In the genomic region with DNA sequence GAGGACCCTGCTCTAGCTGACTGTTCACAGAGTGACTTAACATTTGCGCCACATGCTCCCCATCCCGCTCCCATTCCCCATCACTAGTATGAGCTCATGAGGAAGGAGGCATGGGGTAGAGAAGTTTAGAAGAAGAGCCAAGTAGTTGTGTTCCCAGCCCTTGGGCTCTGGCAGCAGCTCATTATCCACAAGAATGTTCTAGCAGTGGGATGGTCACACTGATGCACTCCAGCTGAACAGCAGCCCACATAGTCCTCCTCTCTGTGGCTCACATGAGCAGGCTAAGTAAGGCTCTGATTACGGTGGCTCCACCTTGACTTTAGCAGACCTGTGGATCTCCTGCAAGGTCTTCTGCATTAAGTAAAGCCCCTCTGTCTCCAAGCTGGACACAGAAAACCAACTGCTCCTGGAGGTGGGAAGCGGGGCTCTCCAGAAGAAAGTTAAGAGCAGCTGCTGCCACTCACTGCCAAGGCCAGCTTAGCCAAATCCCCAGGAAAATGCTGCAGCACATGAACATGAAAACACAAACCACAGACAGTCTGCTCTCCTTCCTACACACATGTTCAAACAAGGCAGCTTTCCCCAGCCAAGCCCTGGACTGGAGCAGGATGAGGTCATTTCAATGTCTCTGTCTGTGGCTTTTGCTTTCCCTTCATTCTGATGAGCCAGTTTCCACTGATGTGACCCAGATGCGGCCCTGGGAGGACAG, we compare ENCODE assay signal across 9 mouse cellular contexts. TPM values are rescaled to one million over a fixed set of nuclear protein-coding genes. Genes with fewer than 3 reads are reported as not detected.
DNase-seq lines count a peak whose midpoint lies in the region; ATAC-seq and TF ChIP-seq lines count a peak whose summit lies in the region.
"Had no signal": no experiment of that assay in that cellular context is flagged by ENCODE, and none has a peak within 500 bp of the region (broad histone marks: within the 10 kb centered on the region; RNA-seq: fewer than 3 reads in every experiment).

No protein-coding gene starts in this region.

- no peak for ATAC-seq in heart, embryonic 11.5 days (replicated peaks; ENCODE audit: insufficient number of reproducible peaks, low FRiP score, low TSS enrichment)
- peak; percentile 85 for ATAC-seq in stomach, postnatal 0 days (ENCODE audit: low FRiP score, low TSS enrichment)
- ATAC-seq: midbrain, embryonic 15.5 days had no signal

- H3K9me3 ChIP-seq in heart, embryonic 11.5 days (replicated peaks; ENCODE audit: control insufficient read depth, low read length) = no peaks in the 10 kb centered on the region
- H3K9me3 ChIP-seq in stomach, postnatal 0 days (ENCODE audit: control insufficient read depth, low read length) = no peaks in the 10 kb centered on the region
- H3K9me3 ChIP-seq: midbrain, embryonic 15.5 days had no signal

- no peaks in the 10 kb centered on the region for H3K4me1 ChIP-seq in heart, embryonic 11.5 days (ENCODE audit: control insufficient read depth, insufficient read depth, low read length)
- no peaks in the 10 kb centered on the region; the same call in 1 of the 2 replicates for H3K4me1 ChIP-seq in stomach, postnatal 0 days (replicated peaks; ENCODE audit: control insufficient read depth, insufficient read depth)
- H3K4me1 ChIP-seq: midbrain, embryonic 15.5 days had no signal

- intact Hi-C loops in heart, postnatal 25 days (cut with DNase I) = loop anchor here (2.0 kb wide), 1 partner anchor 103 kb away; no protein-coding TSS in a partner anchor

- WGBS in heart, embryonic 11.5 days (ENCODE audit: insufficient replicate concordance) = 91% methylated on average over 5 of the region's 5 CpGs
- 46% methylated on average over 5 of the region's 5 CpGs for WGBS in stomach, postnatal 0 days

- no peak for TF ChIP-seq CTCF in stomach, postnatal 0 days (IDR thresholded peaks at IDR 0.05; ENCODE audit: low read depth)

- H3K9ac ChIP-seq in heart, embryonic 11.5 days (ENCODE audit: low read depth, low read length) = no peak overlapping the region
- H3K9ac ChIP-seq in stomach, postnatal 0 days (ENCODE audit: low read length) = no peak overlapping the region
- H3K9ac ChIP-seq: midbrain, embryonic 15.5 days had no signal

- H3K27ac ChIP-seq in heart, embryonic 11.5 days (ENCODE audit: low read depth, low read length) = no peak overlapping the region
- peak overlapping the region; percentile 77 for H3K27ac ChIP-seq in stomach, postnatal 0 days (replicated peaks)
- H3K27ac ChIP-seq: midbrain, embryonic 15.5 days had no signal

- no peaks in the 10 kb centered on the region for H3K27me3 ChIP-seq in heart, embryonic 11.5 days (ENCODE audit: control insufficient read depth, insufficient read depth, low read length)
- no peaks in the 10 kb centered on the region for H3K27me3 ChIP-seq in stomach, postnatal 0 days (ENCODE audit: control insufficient read depth, insufficient read depth, low read length)
- H3K27me3 ChIP-seq: midbrain, embryonic 15.5 days had no signal

- H3K4me3 ChIP-seq in heart, embryonic 11.5 days (ENCODE audit: low read depth, low read length) = no peak overlapping the region
- no peak overlapping the region for H3K4me3 ChIP-seq in stomach, postnatal 0 days (ENCODE audit: low read depth, low read length)
- H3K4me3 ChIP-seq: midbrain, embryonic 15.5 days had no signal

- H3K4me2 ChIP-seq in heart, embryonic 11.5 days = no peak overlapping the region
- no peak overlapping the region for H3K4me2 ChIP-seq in stomach, postnatal 0 days (replicated peaks; ENCODE audit: low read depth)
- H3K4me2 ChIP-seq: midbrain, embryonic 15.5 days had no signal

- DNase-seq in heart, adult 18-20 months = peak; percentile 64 to 77
- peak; percentile 11 for DNase-seq in retina, postnatal 1 day
- DNase-seq in retina, embryonic 14.5 days (ENCODE audit: low spot score) = no peak
- peak; percentile 54 for DNase-seq in heart, postnatal 25 days (ENCODE audit: low spot score)
- DNase-seq in stomach, postnatal 0 days (ENCODE audit: low spot score) = no peak
- no peak for DNase-seq in embryo, embryonic 11 days
- DNase-seq in adrenal gland, postnatal 10 days = no peak

- H3K36me3 ChIP-seq in heart, embryonic 11.5 days (ENCODE audit: control insufficient read depth, insufficient read depth, low read length) = no peaks in the 10 kb centered on the region
- no peaks in the 10 kb centered on the region for H3K36me3 ChIP-seq in stomach, postnatal 0 days (ENCODE audit: control insufficient read depth, insufficient read depth, low read length)
- H3K36me3 ChIP-seq: midbrain, embryonic 15.5 days had no signal

- TF ChIP-seq EP300 in stomach, postnatal 0 days (optimal IDR thresholded peaks at IDR 0.05) = no peak

RNA-seq across cellular contexts. Expression of a gene that starts 19.7 kb away (rescaled TPM):
- 10 to 100 TPM; 12.8 to 16.8 TPM for total RNA-seq in heart, adult 18-20 months (2021)
- polyA plus RNA-seq in heart, embryonic 11.5 days (2014; fragmentation: Nextera tagmentation; extraction: Ambion mirVana) = 68.0 and 69.3 TPM in 2 replicates
- 10 to 100 TPM; 15.6 to 15.8 TPM for total RNA-seq in heart, postnatal 25 days (2021)
- polyA plus RNA-seq in stomach, postnatal 0 days (2015; fragmentation: Nextera tagmentation; extraction: Ambion mirVana) = 33.7 and 35.3 TPM in 2 replicates
- total RNA-seq in adrenal gland, postnatal 10 days (2021) = 10 to 100 TPM; 25.3 to 29.3 TPM

RNA-seq across cellular contexts. Expression of a gene that starts 37.1 kb away (rescaled TPM):
- total RNA-seq in heart, adult 18-20 months (2021) = 10 to 100 TPM; 24.1 to 26.0 TPM
- 19.8 and 20.5 TPM in 2 replicates for polyA plus RNA-seq in heart, embryonic 11.5 days (2014; fragmentation: Nextera tagmentation; extraction: Ambion mirVana)
- total RNA-seq in heart, postnatal 25 days (2021) = 10 to 100 TPM; 33.2 to 34.1 TPM
- 14.6 and 14.7 TPM in 2 replicates for polyA plus RNA-seq in stomach, postnatal 0 days (2015; fragmentation: Nextera tagmentation; extraction: Ambion mirVana)
- 10 to 100 TPM; 39.2 to 40.2 TPM for total RNA-seq in adrenal gland, postnatal 10 days (2021)

RNA-seq across cellular contexts. Expression of a gene that starts 43.8 kb away (rescaled TPM):
- 10 to 100 TPM; 81.3 to 90.0 TPM for total RNA-seq in heart, adult 18-20 months (2021)
- 95.7 and 107 TPM in 2 replicates for polyA plus RNA-seq in heart, embryonic 11.5 days (2014; fragmentation: Nextera tagmentation; extraction: Ambion mirVana)
- 100 to 1,000 TPM in 1 of 2 experiments, 10 to 100 TPM in 1; 87.9 to 100 TPM for total RNA-seq in heart, postnatal 25 days (2021)
- 115 and 129 TPM in 2 replicates for polyA plus RNA-seq in stomach, postnatal 0 days (2015; fragmentation: Nextera tagmentation; extraction: Ambion mirVana)
- total RNA-seq in adrenal gland, postnatal 10 days (2021) = 100 to 1,000 TPM; 128 to 136 TPM

RNA-seq across cellular contexts. Expression of a gene that starts 43.9 kb away (rescaled TPM):
- total RNA-seq in heart, adult 18-20 months (2021) = 1 to 10 TPM; 4.3 to 6.0 TPM
- polyA plus RNA-seq in heart, embryonic 11.5 days (2014; fragmentation: Nextera tagmentation; extraction: Ambion mirVana) = 9.4 and 11.7 TPM in 2 replicates
- total RNA-seq in heart, postnatal 25 days (2021) = 1 to 10 TPM; 6.1 to 6.5 TPM
- polyA plus RNA-seq in stomach, postnatal 0 days (2015; fragmentation: Nextera tagmentation; extraction: Ambion mirVana) = 12.6 and 13.9 TPM in 2 replicates
- 1 to 10 TPM; 8.0 to 8.4 TPM for total RNA-seq in adrenal gland, postnatal 10 days (2021)

RNA-seq across cellular contexts. Expression of a gene that starts 54.7 kb away (rescaled TPM):
- 10 to 100 TPM; 75.0 to 83.1 TPM for total RNA-seq in heart, adult 18-20 months (2021)
- 44.9 and 49.6 TPM in 2 replicates for polyA plus RNA-seq in heart, embryonic 11.5 days (2014; fragmentation: Nextera tagmentation; extraction: Ambion mirVana)
- total RNA-seq in heart, postnatal 25 days (2021) = 10 to 100 TPM; 94.3 to 94.4 TPM
- 28.9 and 29.9 TPM in 2 replicates for polyA plus RNA-seq in stomach, postnatal 0 days (2015; fragmentation: Nextera tagmentation; extraction: Ambion mirVana)
- total RNA-seq in adrenal gland, postnatal 10 days (2021) = 100 to 1,000 TPM in 1 of 2 experiments, 10 to 100 TPM in 1; 93.6 to 102 TPM

Comparison
In these comparisons a context has a peak if more than half of its experiments do, and no peak if none do; other contexts are left out.
1. DNase-seq: peak in heart, adult 18-20 months (2 of 2), retina, postnatal 1 day (single experiment) and heart, postnatal 25 days (single experiment); none in retina, embryonic 14.5 days (single experiment), stomach, postnatal 0 days (single experiment), embryo, embryonic 11 days (single experiment) and adrenal gland, postnatal 10 days (single experiment).